Mouse (Mus musculus): ENCODE measurements around the gene Hipk1. TPM values are rescaled to one million over a fixed set of nuclear protein-coding genes. Genes with fewer than 3 reads are reported as not detected.

The Hipk1 gene
- polyA plus RNA-seq, 1 experiment from 2014 or later = 12.7 TPM

DNA sequence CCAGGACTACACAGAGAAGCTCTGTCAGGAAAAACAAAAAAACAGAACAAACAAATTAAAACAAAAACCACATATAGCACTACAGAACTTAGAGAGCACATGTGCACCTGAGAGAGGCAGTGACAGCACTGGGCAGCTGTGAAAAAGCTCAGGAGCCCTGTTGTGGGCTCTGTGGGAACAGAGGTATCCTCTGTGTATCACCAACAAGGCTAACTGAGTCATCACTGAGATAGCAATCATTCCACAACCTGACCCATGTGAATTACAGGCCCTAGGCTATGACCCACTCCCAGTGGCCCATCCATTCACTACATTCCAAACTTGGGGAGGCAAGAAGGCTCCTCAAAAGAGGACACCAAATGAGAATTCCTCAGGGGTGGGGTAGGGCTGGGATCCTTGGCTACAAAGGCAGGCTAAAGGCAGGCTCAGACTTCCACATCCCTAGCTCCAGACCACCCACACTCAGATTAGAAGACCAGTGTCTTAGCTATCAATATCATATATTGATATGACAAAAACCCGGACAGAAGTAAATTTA lies 94.9 kb downstream of the Hipk1 start:
- H3K4me1 ChIP-seq (replicated peaks; ENCODE audit: control insufficient read depth, insufficient read depth, low read length) = no peaks in the 10 kb centered on the region
- no peak overlapping the region for H3K4me2 ChIP-seq (ENCODE audit: low read length)
- WGBS = 75% methylated on average over 1 of the region's 1 CpGs
- H3K9ac ChIP-seq (replicated peaks; ENCODE audit: low read depth, low read length) = no peak overlapping the region
- no peak overlapping the region for H3K4me3 ChIP-seq (replicated peaks; ENCODE audit: low read length)
- no peaks in the 10 kb centered on the region for H3K36me3 ChIP-seq (ENCODE audit: control insufficient read depth, insufficient read depth)
- no peaks in the 10 kb centered on the region for H3K27me3 ChIP-seq (replicated peaks; ENCODE audit: control insufficient read depth, insufficient read depth, low read length)
- no peak overlapping the region for H3K27ac ChIP-seq (ENCODE audit: low read length)
- ATAC-seq = no peak
- H3K9me3 ChIP-seq (ENCODE audit: control insufficient read depth, low read length) = no peaks in the 10 kb centered on the region

DNA sequence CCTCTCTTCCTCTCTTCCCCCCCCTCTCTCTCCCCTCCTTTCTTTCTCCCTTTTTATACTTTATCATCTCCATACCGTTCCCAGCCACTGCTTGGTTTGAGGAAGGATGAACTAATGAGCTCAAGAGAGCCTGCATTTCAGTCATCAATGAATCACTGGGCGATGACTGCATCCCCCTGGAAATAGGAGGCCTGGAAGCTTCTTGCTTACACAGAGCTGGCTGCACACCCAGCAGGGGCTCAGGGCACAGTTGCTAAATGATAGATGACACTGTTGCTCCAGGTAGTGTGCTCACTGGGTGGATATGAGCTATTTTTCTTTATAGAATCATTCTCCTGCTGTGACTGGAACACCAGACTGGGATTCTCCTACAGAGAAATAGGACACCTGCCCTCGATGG lies 95.8 kb downstream of the Hipk1 start:
- H3K27ac ChIP-seq (ENCODE audit: low read length) = no peak overlapping the region
- H3K36me3 ChIP-seq (ENCODE audit: control insufficient read depth, insufficient read depth) = no peaks in the 10 kb centered on the region
- H3K4me2 ChIP-seq (ENCODE audit: low read length) = no peak overlapping the region
- no peaks in the 10 kb centered on the region for H3K9me3 ChIP-seq (ENCODE audit: control insufficient read depth, low read length)
- H3K4me3 ChIP-seq (replicated peaks; ENCODE audit: low read length) = no peak overlapping the region
- ATAC-seq = no peak
- H3K4me1 ChIP-seq (replicated peaks; ENCODE audit: control insufficient read depth, insufficient read depth, low read length) = no peaks in the 10 kb centered on the region
- no peaks in the 10 kb centered on the region for H3K27me3 ChIP-seq (replicated peaks; ENCODE audit: control insufficient read depth, insufficient read depth, low read length)
- WGBS = 48% methylated on average over 3 of the region's 3 CpGs
- no peak overlapping the region for H3K9ac ChIP-seq (replicated peaks; ENCODE audit: low read depth, low read length)

DNA sequence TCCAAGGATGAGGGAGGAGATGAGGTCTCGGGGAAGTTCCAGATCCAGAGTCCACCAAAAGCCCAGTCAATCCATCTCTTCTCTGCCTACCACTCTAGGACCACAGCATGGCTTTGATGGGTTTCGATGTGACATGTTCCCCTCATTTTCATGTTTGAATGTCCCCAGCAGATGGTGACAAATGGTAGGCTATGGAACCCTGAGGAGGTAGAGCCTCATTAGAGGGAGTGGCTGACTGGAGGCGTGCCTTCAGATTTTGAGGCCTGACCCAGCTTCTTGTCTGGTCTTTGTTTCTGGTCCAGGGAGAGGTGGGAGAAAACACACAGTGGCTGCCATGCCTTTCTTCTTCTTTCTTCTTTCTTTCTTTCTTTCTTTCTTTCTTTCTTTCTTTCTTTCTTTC lies 100.9 kb downstream of the Hipk1 start:
- Histone ChIP-seq H3K27me3 (replicated peaks; ENCODE audit: control insufficient read depth, insufficient read depth, low read length) (no peaks in the 10 kb centered on the region), H3K4me3 (replicated peaks; ENCODE audit: low read length) (no peak overlapping the region), H3K4me1 (replicated peaks; ENCODE audit: control insufficient read depth, insufficient read depth, low read length) (no peaks in the 10 kb centered on the region), H3K9ac (replicated peaks; ENCODE audit: low read depth, low read length) (no peak overlapping the region), H3K4me2 (ENCODE audit: low read length) (no peak overlapping the region), H3K36me3 (ENCODE audit: control insufficient read depth, insufficient read depth) (no peaks in the 10 kb centered on the region), H3K9me3 (ENCODE audit: control insufficient read depth, low read length) (no peaks in the 10 kb centered on the region), H3K27ac (ENCODE audit: low read length) (no peak overlapping the region)
- ATAC-seq = no peak
- 72% methylated on average over 3 of the region's 3 CpGs for WGBS

Other genes with a start within 250 kb of the Hipk1 start
- gene Syt6, start 216.3 kb downstream of the Hipk1 start, polyA plus RNA-seq (2015; fragmentation: Nextera tagmentation; extraction: Ambion mirVana) = 23.5 and 25.4 TPM in 2 replicates
- 0.16 and 0.17 TPM in 2 replicates for gene Atg4a-ps, start 145.5 kb downstream of the Hipk1 start, polyA plus RNA-seq (2015; fragmentation: Nextera tagmentation; extraction: Ambion mirVana)
- 5.1 and 6.8 TPM in 2 replicates for gene Olfml3, start 53.6 kb downstream of the Hipk1 start, polyA plus RNA-seq (2015; fragmentation: Nextera tagmentation; extraction: Ambion mirVana)
- not detected in 2 replicates for gene Gm10964, start 52.2 kb downstream of the Hipk1 start, polyA plus RNA-seq (2015; fragmentation: Nextera tagmentation; extraction: Ambion mirVana)
- gene Dclre1b, start 17.9 kb upstream of the Hipk1 start, polyA plus RNA-seq (2015; fragmentation: Nextera tagmentation; extraction: Ambion mirVana) = 26.2 and 26.8 TPM in 2 replicates
- gene Ap4b1, start 18.0 kb upstream of the Hipk1 start, polyA plus RNA-seq (2015; fragmentation: Nextera tagmentation; extraction: Ambion mirVana) = 24.2 and 25.9 TPM in 2 replicates
- gene Gm43064, start 18.0 kb upstream of the Hipk1 start, polyA plus RNA-seq (2015; fragmentation: Nextera tagmentation; extraction: Ambion mirVana) = 0.13 and 0.14 TPM in 2 replicates
- gene Bcl2l15, start 41.0 kb upstream of the Hipk1 start, polyA plus RNA-seq (2015; fragmentation: Nextera tagmentation; extraction: Ambion mirVana) = 0.26 and 0.86 TPM in 2 replicates
- gene Ptpn22, start 68.2 kb upstream of the Hipk1 start, polyA plus RNA-seq (2015; fragmentation: Nextera tagmentation; extraction: Ambion mirVana) = 0.10 and 0.24 TPM in 2 replicates
- 21.1 and 23.4 TPM in 2 replicates for gene Rsbn1, start 122.6 kb upstream of the Hipk1 start, polyA plus RNA-seq (2015; fragmentation: Nextera tagmentation; extraction: Ambion mirVana)
- gene Phtf1, start 176.5 kb upstream of the Hipk1 start, polyA plus RNA-seq (2015; fragmentation: Nextera tagmentation; extraction: Ambion mirVana) = 26.0 and 30.3 TPM in 2 replicates